Mouse (Mus musculus): ENCODE data around the gene Fbxl13. TPM values are rescaled to one million over a fixed set of nuclear protein-coding genes. Genes with fewer than 3 reads are reported as not detected.
A peak's percentile ranks its signal among the peaks of the same experiment; 100 is the strongest.

Gene Fbxl13
- polyA plus RNA-seq (2015; fragmentation: Nextera tagmentation; extraction: Ambion mirVana), result 0.13 and 0.23 TPM in 2 replicates

DNA sequence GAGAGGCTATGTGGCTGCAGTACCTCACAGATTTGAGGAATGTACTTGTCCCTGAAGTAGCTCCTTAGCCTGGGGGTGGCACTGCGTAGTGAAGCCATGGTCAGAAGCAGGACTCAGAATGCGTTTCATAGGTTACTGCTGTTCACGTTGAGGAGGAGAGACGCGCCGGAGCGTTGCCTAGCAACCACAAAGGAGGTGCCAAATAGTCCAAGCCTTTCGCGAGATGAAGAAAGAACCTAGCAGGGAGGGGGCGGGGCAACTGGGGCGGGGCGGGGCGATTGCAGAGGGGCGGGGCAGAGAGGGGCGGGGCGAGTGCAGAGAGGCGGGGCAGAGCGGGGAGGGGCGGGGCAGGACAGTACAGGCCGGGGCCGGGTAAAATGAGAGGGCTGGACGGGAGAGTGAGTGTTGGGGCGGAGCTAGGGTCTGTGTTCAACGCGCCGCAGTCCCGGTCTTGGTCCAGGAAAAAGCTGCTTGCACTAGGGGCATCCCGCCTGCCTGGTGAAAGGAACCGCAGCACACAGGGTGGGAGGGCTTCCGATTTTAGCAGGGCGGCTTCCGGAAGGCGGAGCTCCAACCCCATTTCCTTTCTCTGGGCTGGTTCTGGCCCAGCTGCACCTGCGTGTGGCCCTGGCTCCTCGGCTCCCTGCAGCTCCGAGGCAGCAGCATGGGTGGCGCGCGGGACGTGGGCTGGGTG lies at the start of gene Fbxl13, which contains the start of gene Armc10:
TSS of gene Fbxl13 (minus strand) at position 196 of the 694 bp plus-strand sequence.
TSS of gene Armc10 (plus strand) at position 375 of the 694 bp plus-strand sequence.
- peak; percentile 92 for DNase-seq (ENCODE audit: low spot score)

DNA sequence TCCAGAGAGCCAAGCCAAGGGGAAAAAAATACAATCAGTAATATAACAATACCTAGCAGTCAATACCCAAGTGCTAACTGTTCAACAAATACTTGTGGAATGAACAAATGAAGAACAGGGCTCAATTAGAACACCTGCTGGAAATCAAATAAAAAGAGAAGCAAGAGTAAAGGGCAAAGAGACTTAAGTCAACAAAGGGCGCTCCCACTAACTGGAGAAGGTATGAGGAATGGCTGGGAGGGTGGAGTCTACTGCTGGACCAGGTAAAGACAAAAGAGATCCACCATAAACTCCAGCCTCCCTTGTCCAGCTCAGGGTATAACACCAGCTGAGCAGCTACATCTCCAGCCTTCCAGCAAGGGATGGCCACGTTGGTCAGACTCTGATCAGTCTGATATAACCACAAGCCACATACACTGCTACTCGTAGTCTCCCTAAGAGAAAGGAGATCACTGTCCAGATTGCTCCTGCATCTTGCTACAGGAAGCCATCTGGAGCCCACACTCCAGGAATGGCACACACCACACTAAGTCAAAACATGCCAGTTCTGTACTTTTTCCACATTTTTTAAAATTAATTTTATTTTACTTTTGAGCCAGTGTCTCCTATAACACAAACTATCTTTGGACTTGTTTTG lies 49.5 kb upstream of the Fbxl13 start:
- DNase-seq (ENCODE audit: low spot score), result no peak

DNA sequence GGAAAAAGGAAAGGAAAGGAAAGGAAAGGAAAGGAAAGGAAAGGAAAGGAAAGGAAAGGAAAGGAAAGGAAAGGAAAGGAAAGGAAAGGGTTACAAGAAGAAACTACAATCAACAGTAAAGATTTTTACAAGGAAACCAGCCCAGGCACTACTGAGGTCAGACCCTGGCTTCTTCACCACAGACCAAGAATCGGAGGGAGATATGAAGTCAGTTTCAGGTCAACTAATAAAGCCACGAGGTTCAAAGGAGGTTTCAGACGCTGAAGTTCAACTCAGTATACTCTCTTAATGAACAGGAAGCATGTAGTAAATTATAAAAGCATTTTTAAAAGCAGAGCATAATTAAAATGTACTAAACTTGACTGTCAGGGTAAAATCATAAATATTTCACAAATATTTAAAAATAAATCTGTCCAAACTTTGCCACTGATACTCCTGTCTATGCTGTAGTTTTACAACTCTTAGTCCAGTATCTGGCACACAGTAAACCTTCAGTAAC lies 48.0 kb upstream of the Fbxl13 start:
- no peak for DNase-seq (ENCODE audit: low spot score)

DNA sequence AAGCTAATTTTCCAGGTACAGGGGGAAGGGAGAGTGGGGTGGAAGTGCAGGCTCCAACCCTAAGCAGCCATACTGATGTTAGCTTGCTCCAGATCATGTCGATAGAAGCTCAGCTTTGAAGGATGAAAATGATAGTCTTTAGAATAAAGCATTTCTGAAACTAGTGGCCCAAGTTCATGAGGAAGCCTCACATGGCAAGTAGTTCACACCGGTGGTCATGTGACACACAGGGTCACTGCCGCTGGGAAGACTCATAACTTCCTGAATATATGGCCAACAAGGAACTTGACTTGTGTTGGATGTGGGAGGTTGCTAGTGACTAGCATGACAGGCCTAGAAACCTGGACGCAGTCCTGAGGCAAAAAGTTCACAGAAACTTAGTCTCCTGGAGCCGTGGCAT lies 46.8 kb upstream of the Fbxl13 start:
- DNase-seq (ENCODE audit: low spot score), result no peak

GRCm38 (mm10) chr5:21687042-21687441 lies 41.6 kb upstream of the Fbxl13 start:
- DNase-seq (ENCODE audit: low spot score), result no peak

DNA sequence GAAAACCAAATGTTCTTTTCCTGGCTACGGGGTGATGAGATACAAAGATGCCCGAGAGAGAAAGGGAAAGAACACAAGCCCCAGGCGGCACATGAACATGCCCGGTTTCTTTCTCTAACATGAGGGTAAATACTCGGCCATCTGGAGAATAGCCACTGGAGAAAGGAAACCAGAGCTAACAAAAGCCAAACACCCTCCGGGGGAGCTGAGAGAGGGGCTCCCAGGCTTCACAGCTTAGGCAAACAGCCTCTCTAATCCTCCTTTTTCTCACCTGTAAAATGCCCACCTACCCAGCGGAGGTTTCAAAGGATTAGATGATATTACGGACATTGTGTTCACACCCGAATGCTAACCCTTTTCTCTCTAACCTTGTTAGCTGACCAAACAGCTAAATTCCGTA lies 39.6 kb upstream of the Fbxl13 start:
- no peak for DNase-seq (ENCODE audit: low spot score)

DNA sequence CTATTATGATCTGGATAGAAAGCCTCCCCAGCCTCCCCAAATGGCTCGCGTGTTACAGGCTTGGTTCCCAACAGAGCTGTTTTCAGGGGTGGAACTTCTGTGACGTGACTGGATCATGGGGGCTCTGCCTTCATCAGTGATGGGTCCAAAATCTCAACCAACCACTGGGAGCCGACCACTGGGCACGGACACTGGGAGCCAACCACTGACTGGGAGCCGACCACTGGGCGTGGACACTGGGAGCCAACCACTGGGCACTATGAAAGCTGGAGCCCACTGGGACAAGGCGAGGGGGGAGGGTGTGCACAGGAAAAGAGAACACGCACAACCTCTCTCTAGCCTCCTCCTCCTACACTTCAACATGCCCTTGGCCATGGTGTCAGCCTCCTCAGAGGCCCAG lies 38.4 kb upstream of the Fbxl13 start:
- DNase-seq (ENCODE audit: low spot score), result no peak

DNA sequence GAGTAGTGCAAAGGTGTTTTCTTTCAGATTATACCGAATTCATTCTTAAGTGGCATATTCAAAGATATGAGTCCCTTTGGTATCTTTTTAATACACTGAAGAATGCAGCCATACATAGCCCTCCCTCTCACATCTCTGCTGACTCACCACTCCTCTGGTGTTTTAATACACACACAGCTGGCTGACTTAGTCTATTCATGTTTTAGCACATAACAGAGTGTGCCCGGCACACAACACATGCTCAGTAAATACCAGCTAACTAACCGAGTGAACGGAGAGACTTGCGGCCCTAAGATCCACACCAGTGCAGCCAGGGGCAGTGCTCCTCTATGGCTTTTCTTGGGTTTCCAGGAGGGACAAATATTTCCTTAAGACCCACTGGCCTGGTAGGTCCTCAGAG lies 35.5 kb upstream of the Fbxl13 start:
- no peak for DNase-seq (ENCODE audit: low spot score)

GRCm38 (mm10) chr5:21680029-21680428 lies 34.6 kb upstream of the Fbxl13 start:
- no peak for DNase-seq (ENCODE audit: low spot score)

GRCm38 (mm10) chr5:21678363-21678762 lies 32.9 kb upstream of the Fbxl13 start:
- DNase-seq (ENCODE audit: low spot score), result no peak

- no peak for DNase-seq (ENCODE audit: low spot score)
These were observed 32.5 kb upstream of the Fbxl13 start for GRCm38 (mm10) chr5:21677939-21678338.

DNA sequence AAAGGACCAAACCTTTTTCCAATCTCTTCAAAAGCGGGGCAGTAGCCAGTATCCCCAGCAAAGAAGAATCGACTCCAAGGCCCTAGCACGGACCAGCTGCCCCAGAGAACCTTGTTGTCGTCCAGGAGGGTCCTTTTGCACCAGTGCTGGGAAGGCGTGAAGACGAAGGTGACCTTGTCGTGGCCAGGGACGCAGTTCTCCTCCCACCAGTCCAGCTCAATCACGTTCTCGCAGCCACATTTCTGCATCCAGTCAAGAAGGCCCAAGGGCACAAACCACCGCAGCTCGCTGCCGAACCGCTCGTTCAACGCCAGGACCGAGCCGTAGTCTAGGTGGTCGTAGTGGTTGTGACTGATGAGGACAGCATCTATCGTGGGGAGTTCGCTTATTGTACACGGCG lies 30.1 kb upstream of the Fbxl13 start:
- no peak for DNase-seq (ENCODE audit: low spot score)

DNA sequence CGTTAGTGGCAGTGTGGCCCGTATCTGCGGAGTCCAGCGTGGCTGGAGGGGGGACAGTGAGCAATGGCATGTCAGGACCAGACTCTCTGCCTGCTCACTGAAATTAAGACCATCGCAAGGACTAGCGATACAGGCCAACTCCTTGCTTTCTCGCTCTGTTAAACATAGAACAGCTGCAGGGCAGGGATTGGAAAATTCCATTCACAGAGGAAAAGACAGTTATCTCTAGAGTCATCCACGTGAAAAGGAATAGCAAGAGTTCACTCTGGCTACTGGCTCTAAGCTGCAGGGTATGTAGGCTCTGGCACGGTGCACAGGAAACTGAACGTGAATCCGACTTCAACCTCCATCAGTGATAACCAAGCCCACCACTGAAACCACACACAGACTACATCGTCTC lies 29.6 kb upstream of the Fbxl13 start:
- DNase-seq (ENCODE audit: low spot score), result no peak

- no peak for DNase-seq (ENCODE audit: low spot score)
These were observed 28.3 kb upstream of the Fbxl13 start for GRCm38 (mm10) chr5:21673742-21674141.

DNA sequence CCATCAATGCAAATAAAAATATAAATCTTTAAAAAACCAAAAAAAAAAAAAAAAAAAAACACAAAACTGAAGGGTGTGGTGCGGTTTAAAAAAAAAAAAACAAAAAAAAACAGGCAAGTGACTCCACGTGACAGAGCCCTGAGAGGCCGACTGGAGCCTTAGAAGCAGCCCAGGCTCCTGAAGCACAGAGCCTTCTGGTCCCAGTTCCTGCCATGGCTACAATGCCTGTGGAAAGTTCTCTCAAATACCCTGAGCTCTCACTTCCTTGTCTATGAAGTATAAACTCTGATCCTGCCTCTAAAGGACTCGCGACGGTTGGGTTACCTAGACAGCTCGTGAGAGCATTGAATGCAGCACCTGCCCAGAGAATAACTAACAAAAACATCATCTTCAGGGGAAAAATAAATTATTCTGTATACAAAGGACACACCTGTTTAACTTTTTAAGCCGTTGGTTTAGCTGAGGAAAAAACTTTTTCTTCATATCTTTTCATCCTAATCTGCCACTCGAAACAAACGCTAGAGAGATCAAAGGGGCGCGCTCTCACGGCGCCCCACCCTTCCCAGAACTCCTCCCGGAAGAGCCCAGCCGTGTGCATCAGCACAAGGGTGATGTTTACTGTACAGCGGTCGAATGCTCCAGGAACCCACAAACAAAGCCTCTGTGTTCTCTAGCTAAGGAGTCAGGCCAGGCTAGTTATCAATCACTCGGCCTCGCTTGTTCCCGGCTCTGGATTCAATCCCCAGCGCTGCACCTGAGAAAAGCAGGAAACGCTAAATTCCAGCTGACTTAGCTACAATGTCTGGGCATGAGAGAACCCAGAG lies 27.6 kb upstream of the Fbxl13 start:
- peak; percentile 74 for DNase-seq (ENCODE audit: low spot score)

- no peak for DNase-seq (ENCODE audit: low spot score)
These were observed 23.9 kb upstream of the Fbxl13 start for GRCm38 (mm10) chr5:21669307-21669706.

- no peak for DNase-seq (ENCODE audit: low spot score)
These were observed 22.0 kb upstream of the Fbxl13 start for GRCm38 (mm10) chr5:21667191-21668137.

DNA sequence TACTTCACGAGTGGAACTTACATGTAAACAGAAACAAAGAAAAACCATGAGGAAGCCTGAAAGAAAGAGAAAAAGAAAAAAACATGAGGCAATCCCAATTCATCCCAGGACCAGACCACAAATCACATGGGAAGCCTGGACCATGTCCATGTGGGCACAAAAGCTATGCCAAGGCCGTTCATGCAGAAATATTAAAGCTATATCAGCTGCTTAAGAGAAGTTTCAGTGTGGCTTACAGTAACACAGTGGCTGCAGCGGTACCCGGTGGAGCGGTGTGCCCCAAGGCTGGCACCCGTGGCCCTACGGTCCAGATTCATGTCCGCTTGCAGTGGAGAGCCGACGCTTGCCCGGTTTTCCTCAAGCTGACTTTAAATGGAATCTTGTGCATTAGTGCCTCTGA lies 17.6 kb upstream of the Fbxl13 start:
- DNase-seq (ENCODE audit: low spot score), result no peak

DNA sequence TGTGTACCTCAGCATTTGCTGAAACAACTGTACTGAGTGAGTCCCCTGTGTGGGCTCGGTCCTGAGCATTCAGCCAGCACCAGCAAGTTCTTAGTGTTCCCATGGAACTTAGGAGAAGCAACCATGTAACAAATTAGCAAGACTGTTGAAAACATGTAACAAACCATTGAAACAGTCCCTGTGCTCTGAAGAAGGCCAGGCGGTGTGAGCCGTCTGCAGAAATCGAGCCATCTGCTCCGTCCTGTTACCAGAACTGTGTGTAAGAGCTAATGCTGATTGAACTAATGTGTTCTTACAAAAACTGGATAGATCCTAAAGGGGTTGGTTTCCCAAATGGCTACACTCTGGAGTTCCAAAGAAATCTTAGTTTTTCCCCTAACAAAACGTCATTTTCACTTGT lies 15.4 kb upstream of the Fbxl13 start:
- DNase-seq (ENCODE audit: low spot score), result no peak

GRCm38 (mm10) chr5:21658623-21659395 lies 13.4 kb upstream of the Fbxl13 start:
- DNase-seq (ENCODE audit: low spot score), result peak; percentile 68
